Mouse (Mus musculus) G1E (cell line): Measurements from ENCODE around the gene Cstf3. TPM values are rescaled to one million over a fixed set of nuclear protein-coding genes. Genes with fewer than 3 reads are reported as not detected.

ENCODE experiments used
- ATAC-seq: 2 replicates; pipeline ENCODE4 v1.8.0; 2016; ENCODE audit warnings: mild to moderate bottlenecking; ENCODE audit not compliant: insufficient number of reproducible peaks, poor library complexity, low FRiP score, severe bottlenecking; ENCODE audit errors: extremely low read depth
- DNase-seq: peaks from one replicate; pipeline ENCODE4 v3.0.0; 2012; ENCODE audit warnings: low spot score
- H3K27me3 ChIP-seq: 2 replicates; pipeline ENCODE4 v1.6.1; 2012; ENCODE audit warnings: mild to moderate bottlenecking, low read length, inconsistent platforms; ENCODE audit not compliant: insufficient read depth
- H3K36me3 ChIP-seq: replicated peaks from 2 replicates; pipeline ENCODE3; 2012; ENCODE audit warnings: mild to moderate bottlenecking, inconsistent platforms
- H3K4me1 ChIP-seq: 2 replicates; pipeline ENCODE4 v1.6.1; 2012; ENCODE audit warnings: low read depth, low read length, inconsistent platforms, mixed read lengths; ENCODE audit not compliant: insufficient read depth
- H3K4me3 ChIP-seq: 2 replicates; pipeline ENCODE4 v1.5.1; 2012; ENCODE audit warnings: low read depth, mild to moderate bottlenecking, inconsistent platforms, low read length, moderate library complexity, mixed read lengths
- H3K9me3 ChIP-seq: replicated peaks from 2 replicates; pipeline ENCODE4 v1.6.1; 2012; ENCODE audit warnings: inconsistent platforms
- CTCF ChIP-seq: IDR thresholded peaks from 2 replicates; pipeline ENCODE4 v1.5.1; 2012; ENCODE audit warnings: low read depth, low read length, inconsistent platforms, mixed read lengths
- GATA1 ChIP-seq: IDR thresholded peaks from 2 replicates; pipeline ENCODE4 v1.6.1; 2012; ENCODE audit warnings: borderline replicate concordance, low read length, inconsistent platforms, mixed read lengths
- GATA2 ChIP-seq: IDR thresholded peaks from 2 replicates; pipeline ENCODE4 v1.6.1; 2012; ENCODE audit warnings: low read depth, low read length, inconsistent platforms, borderline replicate concordance
- POLR2AphosphoS5 ChIP-seq: IDR thresholded peaks from 2 replicates; pipeline ENCODE4 v1.6.1; 2012; ENCODE audit warnings: low read depth, low read length, inconsistent platforms; ENCODE audit not compliant: insufficient replicate concordance
- TAL1 ChIP-seq: conservative IDR thresholded peaks from 2 replicates; pipeline ENCODE4 v1.6.1; 2012; ENCODE audit warnings: low read depth, low read length, inconsistent platforms, mixed read lengths
- polyA plus RNA-seq: library from polyadenylated mRNA; stranded (reverse); fragments of >175 nt; gene quantifications from 2 replicates; pipeline ENCODE4 v1.2.3, GENCODE M21; 2012
- total RNA-seq, 2 experiments: library from RNA; stranded (forward) in 1 of 2; stranded (reverse) in 1 of 2; fragments of 200-1000 nt in 1 of 2; fragments of >200 nt in 1 of 2; fragmentation: Nextera tagmentation in 1 of 2; gene quantifications; 2 replicates each; pipeline ENCODE4 v1.2.3; 2014 to 2017

Gene Cstf3
- total and polyA plus RNA-seq, 3 experiments: 7.7 to 88.1 (median 30.3) TPM

- TF ChIP-seq GATA1 (no peak), CTCF (no peak), GATA2 (no peak), POLR2AphosphoS5 (no peak), TAL1 (no peak)
- no peak for ATAC-seq
- peaks cover 23% of the 10 kb centered on the region for H3K27me3 ChIP-seq
- no peak overlapping the region for H3K4me3 ChIP-seq
- H3K4me1 ChIP-seq: no peaks in the 10 kb centered on the region; the same call in 1 of the 2 replicates
- H3K9me3 ChIP-seq: no peaks in the 10 kb centered on the region
- DNase-seq: no peak
- H3K36me3 ChIP-seq: no peaks in the 10 kb centered on the region
Observed at GRCm38 (mm10) chr2:104684771-104685170, 94.4 kb downstream of the Cstf3 start.

GRCm38 (mm10) chr2:104685418-104685817 is 95.1 kb downstream of the Cstf3 start:
- TF ChIP-seq CTCF (peak; percentile 90), TAL1 (no peak)
- H3K27me3 ChIP-seq: peaks cover 23% of the 10 kb centered on the region
- DNase-seq (peak; percentile 53), ATAC-seq (peak; percentile 49)
- no peaks in the 10 kb centered on the region for H3K9me3 ChIP-seq
- H3K4me1 ChIP-seq: no peaks in the 10 kb centered on the region; the same call in 1 of the 2 replicates
- H3K36me3 ChIP-seq: no peaks in the 10 kb centered on the region
- H3K4me3 ChIP-seq: no peak overlapping the region

GRCm38 (mm10) chr2:104687261-104687660 is 96.9 kb downstream of the Cstf3 start:
- no peak for ATAC-seq
- Histone ChIP-seq H3K9me3 (no peaks in the 10 kb centered on the region), H3K27me3 (peaks cover 17% of the 10 kb centered on the region), H3K36me3 (no peaks in the 10 kb centered on the region), H3K4me3 (no peak overlapping the region), H3K4me1 (no peaks in the 10 kb centered on the region; the same call in 1 of the 2 replicates)
- TF ChIP-seq GATA2 (no peak), TAL1 (no peak), CTCF (no peak), GATA1 (no peak), POLR2AphosphoS5 (no peak)
- DNase-seq: no peak

DNA sequence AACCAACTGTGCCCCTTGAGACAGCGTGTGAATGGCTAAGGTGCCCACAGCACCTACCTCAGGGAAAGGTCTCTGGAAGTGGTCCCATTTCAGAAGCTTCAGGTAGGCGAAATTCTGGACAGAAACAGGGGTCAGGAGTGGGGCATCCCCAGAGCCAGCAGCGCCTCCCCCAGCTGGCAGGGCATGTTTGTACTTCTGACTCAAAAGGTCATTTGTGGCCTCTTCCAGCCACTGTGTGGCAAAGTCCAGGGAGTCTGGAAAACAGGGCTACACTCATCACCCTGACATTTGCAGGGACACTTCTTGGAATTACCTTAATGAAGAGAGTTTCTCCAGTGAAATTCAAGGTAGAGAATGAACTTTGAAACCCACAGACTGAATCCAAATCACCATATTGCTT is 98.0 kb downstream of the Cstf3 start:
- no peaks in the 10 kb centered on the region for H3K36me3 ChIP-seq
- H3K4me1 ChIP-seq: no peaks in the 10 kb centered on the region; the same call in 1 of the 2 replicates
- no peak overlapping the region for H3K4me3 ChIP-seq
- H3K27me3 ChIP-seq: peaks cover 17% of the 10 kb centered on the region
- TF ChIP-seq POLR2AphosphoS5: no peak
- TF ChIP-seq TAL1: no peak
- TF ChIP-seq GATA1: no peak
- TF ChIP-seq CTCF: no peak
- TF ChIP-seq GATA2: no peak
- H3K9me3 ChIP-seq: no peaks in the 10 kb centered on the region
- ATAC-seq: no peak
- no peak for DNase-seq

DNA sequence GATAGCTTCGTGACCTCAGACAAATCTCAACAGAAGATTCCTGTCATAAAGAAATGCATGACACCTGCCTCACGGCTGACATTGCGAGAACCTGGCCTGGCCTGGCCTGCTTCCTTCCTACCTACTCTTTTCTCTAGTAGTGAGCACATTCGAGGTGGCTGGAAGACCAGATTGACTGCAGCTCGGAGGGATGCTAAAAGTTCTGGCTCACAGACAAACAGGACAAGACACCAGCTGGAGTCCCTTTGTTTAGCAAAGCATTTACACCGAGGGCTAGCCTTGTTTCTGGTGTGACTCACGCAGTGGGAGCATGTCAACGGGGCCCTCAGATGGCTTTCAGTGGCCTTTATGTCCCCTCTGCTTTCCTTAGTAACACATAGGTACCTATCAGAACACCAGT is 98.4 kb downstream of the Cstf3 start:
- TF ChIP-seq POLR2AphosphoS5 (no peak), CTCF (no peak), TAL1 (no peak), GATA2 (no peak), GATA1 (no peak)
- no peaks in the 10 kb centered on the region; the same call in 1 of the 2 replicates for H3K4me1 ChIP-seq
- ATAC-seq: no peak

DNA sequence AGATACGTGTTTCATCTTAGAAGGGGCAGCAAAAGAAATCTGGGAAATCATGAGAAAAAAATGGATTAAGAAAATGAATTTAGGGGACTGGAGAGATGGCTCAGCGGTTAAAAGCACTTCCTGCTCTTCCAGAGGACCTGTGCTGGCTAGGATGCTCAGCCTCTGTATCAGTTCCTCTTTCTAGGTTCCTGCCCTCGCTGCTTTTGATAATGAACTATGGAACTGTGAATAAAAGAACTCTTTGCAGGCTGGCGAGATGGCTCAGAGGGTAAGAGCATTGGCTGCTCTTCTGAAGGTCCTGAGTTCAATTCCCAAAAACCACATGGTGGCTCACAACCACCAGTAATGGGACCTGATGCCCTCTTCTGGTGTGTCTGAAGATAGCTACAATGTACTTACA is 100.4 kb downstream of the Cstf3 start:
- no peaks in the 10 kb centered on the region for H3K36me3 ChIP-seq
- ATAC-seq: no peak
- DNase-seq: no peak
- no peaks in the 10 kb centered on the region for H3K4me1 ChIP-seq
- no peaks in the 10 kb centered on the region for H3K9me3 ChIP-seq
- no peak for TF ChIP-seq GATA1
- TF ChIP-seq TAL1: no peak
- TF ChIP-seq CTCF: no peak
- no peak for TF ChIP-seq GATA2
- TF ChIP-seq POLR2AphosphoS5: no peak
- H3K4me3 ChIP-seq: no peak overlapping the region
- 0 out of 2 replicates have a peak, but pooled peaks cover 7% of the 10 kb centered on the region for H3K27me3 ChIP-seq

More for the DNA sequence above, 98.4 kb downstream of the Cstf3 start:
- Histone ChIP-seq H3K27me3 (peaks cover 17% of the 10 kb centered on the region), H3K4me3 (no peak overlapping the region), H3K9me3 (no peaks in the 10 kb centered on the region), H3K36me3 (no peaks in the 10 kb centered on the region)
- no peak for DNase-seq

DNA sequence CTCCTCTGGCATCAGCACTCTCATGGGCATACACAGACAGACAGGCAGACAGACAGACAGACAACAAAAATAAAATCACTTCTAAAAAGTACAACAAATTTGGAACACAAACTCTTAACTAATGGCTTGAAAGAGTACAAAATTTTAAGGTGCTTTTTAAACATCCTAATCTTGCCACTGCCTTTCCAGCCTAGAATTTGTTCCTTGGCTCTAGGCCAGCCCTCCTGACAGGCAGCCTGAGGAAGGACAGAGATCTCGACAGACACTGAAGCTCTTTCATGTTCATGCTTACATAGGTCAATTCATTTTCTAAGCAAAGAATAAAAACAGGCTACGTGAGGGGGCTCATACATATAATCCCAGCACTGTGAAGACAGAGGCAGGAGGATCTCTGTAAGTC is 102.2 kb downstream of the Cstf3 start:
- H3K9me3 ChIP-seq: no peaks in the 10 kb centered on the region
- 0 out of 2 replicates have a peak, but pooled peaks cover 7% of the 10 kb centered on the region for H3K27me3 ChIP-seq
- H3K4me3 ChIP-seq: no peak overlapping the region
- ATAC-seq (no peak), DNase-seq (no peak)
- H3K4me1 ChIP-seq: no peaks in the 10 kb centered on the region
- no peaks in the 10 kb centered on the region for H3K36me3 ChIP-seq
- TF ChIP-seq GATA1: no peak
- TF ChIP-seq POLR2AphosphoS5: no peak
- TF ChIP-seq TAL1: no peak
- TF ChIP-seq CTCF: no peak
- no peak for TF ChIP-seq GATA2
